Mouse (Mus musculus) yolk sac, embryonic 10.5 days (tissue): ENCODE results near the gene Pot1a.

Source experiments
- DNase-seq: peaks from one replicate; pipeline ENCODE4 v3.0.0-alpha.2; 2017; ENCODE audit warnings: low spot score

Pot1a gene

GRCm38 (mm10) chr6:25808806-25809495 lies at the start of gene Pot1a:
Gene Pot1a, minus strand, starts transcription at chr6:25809246.
- DNase-seq, result peak; percentile 94

DNA sequence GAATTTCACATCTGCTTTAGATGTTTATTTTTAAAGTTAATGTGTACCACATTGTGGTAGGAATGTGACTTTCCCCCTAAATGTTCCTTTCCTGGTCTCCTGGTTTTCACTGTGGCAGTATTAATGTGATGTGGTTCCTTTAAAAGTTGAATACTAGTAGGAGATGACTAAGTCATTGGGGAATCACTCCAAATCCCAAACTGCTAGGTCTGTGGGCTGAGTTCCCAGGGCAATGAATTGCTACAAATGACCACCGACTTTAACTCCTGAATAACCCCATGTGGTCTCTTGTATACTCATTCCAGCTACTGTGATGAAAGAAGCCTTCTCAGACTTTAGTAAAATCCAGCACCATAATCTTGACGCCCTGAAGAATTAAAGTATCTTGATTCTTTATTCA lies 27.2 kb upstream of the Pot1a start:
- no peak for DNase-seq

GRCm38 (mm10) chr6:25806021-25806420 lies 3.0 kb downstream of the Pot1a start:
- no peak for DNase-seq

DNA sequence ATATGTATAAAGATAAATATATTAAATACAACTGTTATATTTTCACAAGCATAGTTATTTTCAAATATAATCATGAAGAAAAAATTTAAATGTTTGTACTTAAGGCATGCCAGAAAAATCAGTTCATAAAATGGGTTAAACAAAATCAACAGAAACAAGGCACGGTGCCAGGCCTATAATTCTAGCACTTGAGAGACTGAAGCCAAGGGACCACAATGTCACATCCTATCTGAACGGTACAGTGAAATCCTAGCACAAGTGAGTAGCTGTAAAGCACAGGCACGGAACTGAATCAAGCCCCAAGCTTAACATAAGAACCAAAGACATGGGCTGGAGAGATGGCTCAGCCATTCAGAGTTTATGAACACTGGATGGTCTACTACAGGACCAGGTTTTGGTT lies 6.8 kb downstream of the Pot1a start:
- no peak for DNase-seq

- no peak for DNase-seq
These were observed 7.8 kb downstream of the Pot1a start for GRCm38 (mm10) chr6:25801230-25801629.

DNA sequence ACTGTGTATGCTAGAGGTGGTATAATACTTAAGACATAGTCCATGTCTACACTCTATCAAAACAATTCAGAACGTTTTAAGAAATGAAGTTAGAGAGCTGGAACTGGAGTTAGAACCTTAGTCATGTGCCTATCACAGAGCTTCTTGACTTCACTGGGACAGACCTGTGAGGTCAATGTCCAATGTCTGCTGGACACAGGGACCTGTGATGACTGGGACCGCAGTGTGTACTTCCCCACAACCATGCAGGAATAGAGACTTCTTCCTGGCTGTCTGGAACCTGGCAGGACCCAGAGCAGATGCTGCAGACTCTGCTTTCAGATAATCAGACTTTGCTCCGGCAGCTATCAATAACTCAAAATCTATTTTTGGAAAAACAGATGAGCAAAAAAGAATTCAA lies 40.8 kb downstream of the Pot1a start:
- DNase-seq, result peak; percentile 12

GRCm38 (mm10) chr6:25767552-25767951 lies 41.5 kb downstream of the Pot1a start:
- peak; percentile 8 for DNase-seq

GRCm38 (mm10) chr6:25767073-25767472 lies 42.0 kb downstream of the Pot1a start:
- peak; percentile 15 for DNase-seq

DNA sequence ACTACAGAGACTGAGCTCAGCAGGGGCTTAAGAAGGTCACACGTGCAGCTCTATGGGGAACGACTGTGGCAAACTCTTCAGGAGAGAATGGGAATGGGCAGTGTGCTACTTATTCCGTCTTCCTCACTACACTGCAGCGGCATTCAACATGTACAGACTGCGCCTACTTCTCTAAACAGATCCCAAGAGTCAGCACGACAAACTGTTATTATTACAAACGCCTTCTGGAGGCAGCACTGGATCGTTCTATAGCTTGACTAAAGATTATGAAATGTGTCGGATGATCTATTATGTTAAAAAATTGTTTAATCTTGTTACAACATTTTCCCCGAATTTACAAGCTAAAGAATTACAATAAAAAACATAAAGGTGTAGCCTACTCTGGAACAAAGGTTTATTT lies 42.8 kb downstream of the Pot1a start:
- DNase-seq, result no peak

DNA sequence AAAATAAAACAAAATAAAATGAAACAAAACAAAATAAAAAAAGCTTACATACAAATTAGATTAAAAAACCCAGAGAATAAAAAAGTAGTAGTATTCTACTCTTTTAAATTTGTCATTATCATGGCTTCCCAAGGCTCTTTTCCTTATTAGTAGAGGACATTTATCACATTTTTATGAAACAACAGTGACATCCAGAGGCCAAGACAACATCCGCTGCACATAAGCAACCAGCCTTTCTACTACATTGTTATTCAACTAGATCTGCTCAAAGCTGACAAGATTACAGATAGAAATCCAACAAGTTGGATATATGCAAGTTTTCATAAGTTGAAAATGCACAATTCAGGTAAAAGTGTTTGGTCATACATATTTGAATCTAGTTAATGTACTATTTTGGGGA lies 56.4 kb downstream of the Pot1a start:
- DNase-seq, result no peak

DNA sequence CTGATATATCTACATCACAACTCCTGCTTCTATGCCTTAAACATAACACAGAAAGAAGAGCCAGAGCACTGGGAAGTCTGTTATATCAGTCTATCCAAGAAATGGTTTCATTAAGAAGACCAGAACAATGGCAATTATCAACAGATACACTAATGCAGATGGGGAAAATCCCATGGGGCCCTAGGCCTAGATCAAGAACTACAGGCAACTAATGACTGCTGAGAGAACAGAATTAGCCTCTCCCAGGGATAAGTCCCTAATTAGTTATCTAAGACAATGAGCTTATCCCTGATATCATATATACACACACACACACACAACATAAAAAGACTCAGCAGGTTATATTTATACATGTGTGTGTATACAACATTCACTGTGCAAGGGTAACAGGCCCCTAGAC lies 72.5 kb downstream of the Pot1a start:
- DNase-seq, result no peak

DNA sequence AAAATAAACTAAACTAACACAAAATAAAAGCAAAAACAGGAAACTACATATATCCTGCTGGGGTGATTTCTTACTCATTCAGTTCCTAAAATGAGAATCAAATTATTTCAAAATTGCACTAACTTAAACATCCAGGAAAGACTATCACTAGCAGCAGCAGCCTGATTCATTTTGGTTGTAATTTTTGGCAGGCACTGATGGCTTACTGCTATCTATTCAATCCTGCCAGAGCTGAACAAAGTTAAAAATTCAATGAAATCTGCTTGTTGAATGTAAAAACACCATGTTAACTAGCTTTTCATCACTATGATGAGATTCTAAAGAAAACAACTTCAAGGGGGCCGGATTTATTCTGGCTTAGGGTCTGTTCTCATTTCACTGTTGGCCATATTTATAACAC lies 82.5 kb downstream of the Pot1a start:
- no peak for DNase-seq

GRCm38 (mm10) chr6:25710601-25711000 lies 98.4 kb downstream of the Pot1a start:
- no peak for DNase-seq

DNA sequence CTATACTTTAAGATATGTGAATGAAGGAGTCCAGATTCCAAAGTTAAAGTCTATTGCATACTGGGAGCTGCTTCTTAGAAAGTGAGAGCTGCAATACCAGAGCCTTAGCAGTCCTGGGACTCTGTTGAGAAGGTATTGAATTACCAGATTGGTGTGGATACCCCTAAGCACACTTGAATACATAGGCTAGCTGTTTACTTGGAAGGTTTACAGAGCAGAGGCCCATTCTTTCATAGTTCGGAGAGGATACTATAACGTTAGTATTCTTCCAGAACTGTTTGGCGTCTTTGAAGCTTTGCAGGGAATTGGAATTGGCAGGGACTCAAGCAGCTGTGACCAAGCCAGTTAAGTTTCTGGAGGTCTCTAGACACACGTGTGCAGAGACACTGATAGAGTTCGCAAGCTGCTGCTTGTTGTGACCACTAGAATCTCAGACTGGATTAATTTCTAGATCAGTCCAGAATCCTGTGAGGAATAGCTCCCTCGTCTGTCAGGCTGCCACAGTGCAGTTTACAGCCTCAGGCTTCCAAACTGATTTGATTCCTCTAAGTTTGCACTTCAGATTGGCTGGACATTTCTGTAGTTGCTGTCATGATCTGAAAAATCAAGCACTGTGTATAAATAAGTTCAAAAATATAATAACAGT lies 99.7 kb downstream of the Pot1a start:
- no peak for DNase-seq

GRCm38 (mm10) chr6:25699956-25700355 lies 109.1 kb downstream of the Pot1a start:
- DNase-seq, result no peak
